Mouse (Mus musculus) skeletal muscle tissue, adult 2 months (tissue): ENCODE data around the gene Cfap52.

Source experiments
- DNase-seq: peaks from one replicate; pipeline ENCODE4 v3.0.0-alpha.2; 2012; ENCODE audit warnings: low read depth, low spot score

Gene Cfap52

GRCm38 (mm10) chr11:67965242-67965883, at the start of gene Cfap52:
Gene Cfap52 (minus strand): TSS chr11:67965651.
- peak; percentile 68 for DNase-seq

- no peak for DNase-seq
These were observed 46.8 kb upstream of the Cfap52 start for GRCm38 (mm10) chr11:68012207-68012606.

DNA sequence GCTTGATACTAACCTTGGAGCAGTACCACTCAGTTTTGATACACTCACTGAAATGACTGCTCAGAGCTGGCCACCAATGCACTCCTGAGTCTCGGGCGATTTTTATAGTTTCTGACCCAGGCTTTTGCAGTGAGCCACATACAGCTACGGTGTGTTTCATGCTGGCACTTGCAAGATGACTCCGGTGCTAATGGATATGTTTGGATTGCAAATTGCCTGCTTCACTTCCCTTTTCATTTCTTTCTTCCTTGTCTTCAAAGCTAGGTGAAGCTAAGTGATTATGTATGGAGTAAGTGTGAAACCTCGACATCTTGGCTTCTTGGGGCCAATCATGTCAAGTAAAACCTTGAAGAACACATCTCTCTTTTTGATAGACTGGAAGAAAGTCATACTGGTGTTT, 43.9 kb upstream of the Cfap52 start:
- DNase-seq, result no peak

- DNase-seq, result no peak
These were observed 42.2 kb upstream of the Cfap52 start for GRCm38 (mm10) chr11:68007645-68008044.

- DNase-seq, result no peak
These were observed 40.9 kb upstream of the Cfap52 start for GRCm38 (mm10) chr11:68006216-68006789.

DNA sequence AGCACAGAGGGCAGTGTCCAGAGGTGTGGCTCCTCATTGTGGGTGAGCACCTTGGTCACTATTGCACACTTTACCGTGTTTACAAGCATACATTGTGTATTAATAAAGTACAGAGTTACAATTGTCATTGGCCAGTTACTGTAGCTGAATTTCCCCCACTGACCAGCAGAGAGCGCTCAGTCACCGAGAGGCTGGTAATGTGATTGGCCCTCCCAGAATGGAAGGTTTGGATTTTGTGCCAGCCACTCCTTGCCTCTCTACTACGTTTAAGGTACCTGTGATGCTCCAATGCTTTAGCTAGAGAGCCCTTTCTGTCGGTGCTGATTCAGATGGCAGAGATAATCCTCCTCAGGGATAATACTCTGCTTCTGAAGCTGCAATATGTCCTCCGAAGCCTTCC, 38.7 kb upstream of the Cfap52 start:
- DNase-seq, result peak; percentile 34

DNA sequence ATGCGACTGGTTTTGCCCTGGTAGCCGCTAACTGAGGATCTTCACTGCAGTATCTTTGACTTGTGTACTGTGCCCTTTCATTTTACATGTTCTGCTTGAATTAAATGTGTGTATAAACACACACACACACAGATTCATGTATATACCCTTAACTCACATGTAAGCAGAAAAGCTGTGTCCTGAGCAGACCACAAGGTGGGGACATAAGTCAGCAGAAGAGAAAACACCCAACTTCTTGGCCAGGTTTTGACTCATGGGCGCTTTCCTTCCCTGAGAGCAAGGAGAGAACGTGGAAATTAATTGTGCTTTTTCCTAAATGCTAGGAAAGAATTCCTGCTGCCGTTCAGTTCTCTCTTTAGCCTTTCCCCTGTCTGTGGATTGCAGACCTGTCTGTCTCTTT, 34.2 kb upstream of the Cfap52 start:
- DNase-seq, result no peak

DNA sequence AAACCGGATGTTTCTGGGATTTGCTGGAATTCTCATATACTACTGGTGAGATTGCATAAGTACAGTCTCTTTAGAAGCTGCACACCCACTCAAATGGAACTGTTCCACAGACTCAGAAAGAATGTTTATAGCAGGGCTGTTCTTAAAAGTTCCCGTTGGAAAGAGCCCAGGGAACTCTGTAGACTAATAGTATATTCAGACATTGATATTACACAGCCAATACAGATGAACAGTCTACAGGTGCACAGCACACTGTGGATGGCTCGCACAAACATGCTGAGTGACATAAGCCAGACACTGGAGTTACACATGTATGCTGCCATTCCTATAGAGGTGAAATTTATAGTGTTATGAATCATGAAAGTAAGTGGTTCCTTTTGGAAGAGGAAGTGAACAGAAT, 33.5 kb upstream of the Cfap52 start:
- DNase-seq, result no peak

GRCm38 (mm10) chr11:67995965-67996364, 30.5 kb upstream of the Cfap52 start:
- DNase-seq, result no peak

- DNase-seq, result no peak
These were observed 25.8 kb upstream of the Cfap52 start for GRCm38 (mm10) chr11:67991240-67991639.

DNA sequence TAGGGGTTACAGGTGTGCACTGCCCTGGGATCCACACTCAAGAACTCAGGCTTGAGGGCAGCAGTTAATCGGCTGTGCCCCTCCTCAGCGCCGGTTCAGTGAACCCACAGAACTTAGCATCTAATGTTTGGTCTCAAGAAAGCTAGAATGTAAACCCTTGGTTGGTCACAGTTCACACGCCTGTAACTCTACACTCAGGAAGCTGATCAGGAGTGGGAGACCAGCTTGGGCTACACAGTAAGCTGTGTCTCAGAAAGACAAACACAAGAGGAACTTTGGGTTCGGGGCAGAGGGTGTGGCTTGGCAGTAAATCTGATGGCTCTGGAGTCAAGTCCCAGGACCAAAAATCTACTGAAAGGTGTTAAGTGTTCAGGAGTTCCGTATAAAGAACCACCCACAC, 18.1 kb upstream of the Cfap52 start:
- no peak for DNase-seq

GRCm38 (mm10) chr11:67975252-67975651, 9.8 kb upstream of the Cfap52 start:
- DNase-seq, result no peak

DNA sequence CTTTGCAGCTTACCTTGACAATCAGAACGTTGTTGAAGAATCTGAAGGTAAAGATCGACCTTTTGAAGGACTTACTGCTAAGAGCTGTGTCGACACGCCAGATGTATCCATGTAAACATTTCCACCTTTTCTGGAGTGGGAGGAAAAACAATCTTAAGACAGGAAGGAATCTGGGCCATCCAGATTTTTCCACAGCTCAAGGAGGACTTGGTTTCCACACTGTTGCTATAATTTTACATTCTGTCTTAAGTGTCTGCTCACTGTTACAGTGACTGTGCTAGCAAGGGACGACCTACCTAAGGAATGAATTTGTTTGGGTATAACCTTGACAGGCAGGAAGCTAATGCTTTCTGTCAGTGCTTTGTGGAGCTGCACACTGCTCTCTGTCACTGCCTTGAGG, 7.8 kb upstream of the Cfap52 start:
- no peak for DNase-seq

DNA sequence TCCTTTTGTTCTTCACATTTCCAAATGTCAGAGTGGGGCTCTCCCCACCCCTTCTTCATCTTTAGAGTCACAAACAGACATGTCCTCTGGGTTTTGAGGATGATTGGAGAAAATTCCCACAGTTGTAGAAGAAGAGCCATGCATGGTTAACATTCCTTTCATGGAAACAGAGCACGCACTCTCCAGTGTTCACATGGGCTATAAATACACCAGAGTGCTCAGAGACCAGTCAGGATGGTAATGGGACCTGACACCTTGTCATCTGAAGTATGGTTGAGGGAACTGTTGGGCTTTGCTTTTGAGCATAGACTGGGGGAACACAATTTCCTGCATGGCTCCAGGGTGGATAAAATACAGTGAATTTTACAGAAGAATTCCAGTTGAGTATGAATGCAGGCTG, 7.2 kb upstream of the Cfap52 start:
- DNase-seq, result no peak

DNA sequence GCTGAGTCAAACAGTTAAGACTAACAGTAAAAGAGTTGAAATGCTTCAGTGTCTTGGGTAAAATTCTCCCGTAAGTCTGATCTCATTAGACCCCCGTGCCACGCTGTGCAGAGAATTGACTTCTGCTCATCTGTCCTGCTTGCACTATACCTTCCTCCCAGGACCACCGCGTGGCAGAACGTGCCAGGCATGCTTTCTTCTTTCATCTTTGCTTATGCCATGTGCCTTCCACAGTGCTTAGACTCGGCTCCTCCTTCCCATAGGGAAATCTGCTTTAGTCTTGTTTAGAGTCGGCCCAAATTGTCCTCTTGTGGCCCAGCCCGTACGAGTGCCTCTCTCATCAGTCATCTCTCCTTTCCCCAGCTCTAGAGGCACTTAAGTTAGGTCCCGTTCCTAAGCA, 2.4 kb upstream of the Cfap52 start:
- no peak for DNase-seq

DNA sequence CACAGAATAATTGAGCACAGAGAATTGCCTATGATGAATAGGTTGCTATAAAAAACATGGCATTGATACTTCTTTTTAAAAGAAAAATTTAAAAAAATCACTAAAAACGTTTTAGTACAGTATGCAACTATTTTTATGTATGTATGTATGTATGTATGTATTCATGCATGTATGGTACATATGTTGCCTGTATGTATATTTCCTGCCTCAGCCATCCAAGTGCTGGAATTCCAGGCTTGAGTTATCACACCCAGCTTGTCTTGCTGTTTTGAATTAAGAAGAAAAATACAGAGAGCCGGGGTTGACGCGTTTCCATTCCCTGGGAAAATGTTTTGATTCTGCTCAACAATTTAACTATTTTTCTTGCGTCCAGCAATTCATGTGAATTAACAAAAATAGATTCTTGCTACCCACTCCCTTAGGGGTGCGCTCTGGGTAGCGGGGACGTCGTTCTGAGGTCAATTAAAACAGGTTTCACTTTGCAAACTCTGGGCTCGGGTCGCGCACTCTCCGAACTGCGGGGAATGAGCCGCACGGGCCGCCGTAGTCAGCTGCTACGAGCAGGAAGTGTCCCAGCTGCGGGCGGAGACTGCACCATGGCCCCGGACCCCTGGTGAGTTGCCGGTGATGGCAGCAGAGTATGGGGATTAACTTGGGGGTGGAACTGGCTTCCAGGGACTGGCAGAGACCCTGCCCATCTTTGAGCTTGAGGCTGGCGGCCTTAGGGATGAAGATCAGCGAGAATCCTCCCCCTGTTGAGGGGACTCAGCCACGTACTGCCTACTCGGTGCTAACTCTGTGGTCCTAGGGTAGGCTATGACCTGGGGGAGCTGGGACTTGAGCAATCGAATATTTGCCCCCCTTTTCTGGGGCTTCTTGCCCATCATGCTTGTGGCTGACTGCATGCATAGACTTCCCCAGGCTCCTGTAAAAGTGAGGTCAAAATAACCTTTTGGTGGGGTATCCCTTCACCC, 741 bp upstream of the Cfap52 start, which contains the start of gene Stx8:
Gene Stx8 (plus strand): TSS at position 289 of the 974 bp plus-strand sequence.
- peak; percentile 77 for DNase-seq

DNA sequence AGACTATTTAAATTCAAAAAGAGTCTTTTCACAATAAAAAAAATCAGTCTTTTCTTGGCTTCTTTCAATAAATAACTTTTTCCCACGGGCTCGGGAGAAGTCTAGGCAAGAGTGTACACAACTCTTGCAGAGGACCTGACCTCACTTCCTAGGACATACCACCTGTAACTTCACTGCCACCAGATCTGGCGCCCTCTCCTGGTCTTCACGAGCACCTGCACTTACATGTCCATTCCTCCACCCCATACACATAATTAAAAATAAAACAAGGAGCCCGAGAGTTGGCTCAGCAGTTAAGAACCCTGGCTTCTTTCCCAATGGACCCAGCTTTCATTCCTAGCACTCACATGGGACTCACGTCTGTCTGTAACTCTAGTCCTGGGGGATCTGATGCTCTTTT, 1.3 kb downstream of the Cfap52 start:
- peak; percentile 10 for DNase-seq

DNA sequence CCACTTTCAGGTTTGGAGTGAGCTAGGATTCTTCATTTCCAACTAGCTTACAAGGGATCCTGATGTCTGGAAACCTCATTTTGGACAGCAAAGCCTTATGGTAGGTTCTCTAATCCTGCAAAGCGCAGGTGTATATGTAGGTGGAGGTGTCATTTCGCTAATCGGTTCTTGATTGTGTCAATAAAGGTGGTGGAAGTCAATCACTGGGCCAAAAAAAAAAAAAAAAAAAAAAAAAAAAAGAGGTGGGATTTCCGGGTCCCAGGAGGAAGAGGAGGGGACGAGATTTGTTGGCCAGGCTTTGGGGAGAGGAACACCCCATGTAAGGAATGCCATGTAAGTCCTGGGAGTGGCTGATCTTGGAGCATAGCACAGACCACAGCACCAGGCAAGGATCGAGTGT, 11.0 kb downstream of the Cfap52 start:
- no peak for DNase-seq

GRCm38 (mm10) chr11:67953604-67954003, 11.8 kb downstream of the Cfap52 start:
- DNase-seq, result no peak

DNA sequence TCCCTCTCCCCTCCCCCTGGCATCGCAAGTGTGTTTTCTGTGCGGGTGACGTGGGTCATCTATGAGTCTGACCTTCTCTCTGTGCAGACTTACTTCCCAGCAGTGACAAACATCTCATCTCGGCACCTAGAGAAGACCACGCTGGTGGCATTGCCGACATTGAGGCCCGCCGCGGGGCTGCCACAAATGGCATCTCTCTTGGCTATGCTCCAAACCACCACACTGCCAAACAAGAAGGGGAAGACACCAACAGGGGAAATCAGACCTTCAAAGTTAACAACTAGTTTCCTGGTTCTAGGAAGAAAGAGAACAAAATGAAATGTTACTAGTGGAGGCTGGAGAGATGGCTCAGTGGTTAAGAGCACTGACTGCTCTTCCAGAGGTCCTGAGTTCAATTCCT, 16.0 kb downstream of the Cfap52 start:
- no peak for DNase-seq

DNA sequence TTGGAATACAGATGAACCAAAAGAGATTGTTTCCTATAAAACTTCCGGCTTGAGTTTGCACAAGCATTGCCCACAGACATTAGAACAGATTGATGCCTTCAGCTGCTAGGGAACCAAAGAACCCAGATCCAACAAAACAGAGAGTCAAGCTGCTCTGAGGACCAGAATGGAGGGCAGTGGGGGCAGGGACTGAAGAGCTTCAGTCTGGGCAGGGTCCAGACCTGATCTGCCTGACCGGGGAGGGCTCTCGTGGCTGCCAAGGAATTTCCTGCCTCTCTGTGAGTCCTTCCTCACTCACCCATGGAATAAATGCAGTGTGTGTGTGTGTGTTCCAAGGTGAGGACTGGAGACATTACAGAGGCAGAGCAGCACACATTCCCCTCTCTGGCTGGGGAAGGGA, 17.2 kb downstream of the Cfap52 start:
- DNase-seq, result no peak

DNA sequence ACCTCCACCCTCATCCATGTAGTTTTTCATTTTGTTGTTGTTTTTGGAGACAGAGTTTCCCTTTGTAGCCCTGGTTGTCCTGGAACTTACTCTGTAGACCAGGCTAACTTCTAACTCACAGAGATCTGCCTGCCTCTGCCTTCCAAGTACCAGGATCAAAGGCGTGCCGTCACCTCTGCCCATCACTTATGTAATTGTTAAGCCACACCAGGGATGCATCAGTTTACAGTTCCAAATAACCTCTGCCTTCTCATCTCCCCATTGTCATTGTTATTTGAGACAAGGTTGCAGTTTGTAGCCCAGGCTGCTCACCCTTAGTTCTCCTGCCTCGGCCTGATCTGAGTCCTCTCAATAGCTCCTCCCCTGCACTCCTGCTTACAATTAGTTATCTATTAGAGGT, 33.3 kb downstream of the Cfap52 start:
- DNase-seq, result no peak
